Mouse (Mus musculus) spleen, postnatal 14 days (tissue): Measurements from ENCODE around the gene Lrrc2.

Experiments used
- DNase-seq, 2 experiments: peaks; one replicate each; pipeline ENCODE4 v3.0.0; 2021 to 2022; ENCODE audit warnings: low spot score in 2 of 2

Lrrc2 gene

GRCm38 (mm10) chr9:110951397-110951796, at the start of gene Lrrc2:
TSS of gene Lrrc2 (plus strand) at chr9:110951545.
- DNase-seq: no peak

- no peak for DNase-seq
These were observed 49.1 kb upstream of the Lrrc2 start for GRCm38 (mm10) chr9:110902271-110902670.

GRCm38 (mm10) chr9:110907201-110907837, 44.0 kb upstream of the Lrrc2 start:
- DNase-seq: no peak

GRCm38 (mm10) chr9:110907838-110908630, 43.3 kb upstream of the Lrrc2 start:
- DNase-seq: no peak

- no peak for DNase-seq
These were observed 42.7 kb upstream of the Lrrc2 start for GRCm38 (mm10) chr9:110908631-110909016.

GRCm38 (mm10) chr9:110909371-110909967, 41.9 kb upstream of the Lrrc2 start:
- no peak for DNase-seq

- no peak for DNase-seq
These were observed 36.6 kb upstream of the Lrrc2 start for GRCm38 (mm10) chr9:110914631-110915236.

- no peak for DNase-seq
These were observed 35.9 kb upstream of the Lrrc2 start for GRCm38 (mm10) chr9:110915466-110915865.

GRCm38 (mm10) chr9:110916786-110917185, 34.6 kb upstream of the Lrrc2 start, which contains the start of gene Fam240a:
TSS of gene Fam240a (minus strand) at chr9:110916861.
- DNase-seq: no peak

GRCm38 (mm10) chr9:110920665-110921419, 30.5 kb upstream of the Lrrc2 start:
- no peak for DNase-seq

- peak in 1 of 2 experiments; percentile 40 for DNase-seq
These were observed 28.6 kb upstream of the Lrrc2 start for GRCm38 (mm10) chr9:110922759-110923158.

GRCm38 (mm10) chr9:110931573-110931972, 19.8 kb upstream of the Lrrc2 start:
- no peak for DNase-seq

- DNase-seq: no peak
These were observed 17.4 kb upstream of the Lrrc2 start for GRCm38 (mm10) chr9:110933850-110934437.

- no peak for DNase-seq
These were observed 15.4 kb upstream of the Lrrc2 start for GRCm38 (mm10) chr9:110935941-110936340.

- no peak for DNase-seq
These were observed 13.5 kb upstream of the Lrrc2 start for GRCm38 (mm10) chr9:110937506-110938490.

- no peak for DNase-seq
These were observed 7.1 kb upstream of the Lrrc2 start for GRCm38 (mm10) chr9:110944265-110944664.

GRCm38 (mm10) chr9:110945343-110945742, 6.0 kb upstream of the Lrrc2 start:
- no peak for DNase-seq

GRCm38 (mm10) chr9:110945926-110946325, 5.4 kb upstream of the Lrrc2 start, which contains the start of gene Tdgf1:
TSS of gene Tdgf1 (minus strand) at chr9:110946158.
- no peak for DNase-seq

GRCm38 (mm10) chr9:110946548-110947044, 4.7 kb upstream of the Lrrc2 start:
- no peak for DNase-seq

GRCm38 (mm10) chr9:110947261-110947661, 4.1 kb upstream of the Lrrc2 start:
- DNase-seq: no peak
